In the genomic region with DNA sequence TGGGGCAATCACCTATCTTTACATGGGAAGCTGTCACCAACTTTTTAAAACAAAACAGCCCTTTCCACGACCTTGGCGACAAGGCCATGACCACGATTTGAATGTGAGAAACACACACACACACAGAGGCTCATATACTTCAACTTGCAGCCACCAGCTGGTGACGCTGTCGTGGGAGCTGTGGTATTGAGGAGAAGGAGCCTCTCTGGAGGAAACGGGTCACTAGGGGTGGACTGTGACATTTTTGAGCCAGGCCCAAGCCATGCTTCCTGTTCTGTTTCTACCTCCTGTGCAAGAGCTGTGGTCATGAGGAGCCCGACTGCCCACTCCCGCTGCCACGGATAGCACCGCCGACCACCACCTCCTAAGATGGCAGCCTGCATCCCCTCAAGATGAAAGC, we compare ENCODE assay signal across 8 mouse cellular contexts. TPM values are rescaled to one million over a fixed set of nuclear protein-coding genes. Genes with fewer than 3 reads are reported as not detected.
DNase-seq lines count a peak whose midpoint lies in the region; ATAC-seq lines count a peak whose summit lies in the region.

No protein-coding gene starts in this region.

- no peaks in the 10 kb centered on the region for H3K9me3 ChIP-seq in neural tube, embryonic 12.5 days
- no peaks in the 10 kb centered on the region for H3K9me3 ChIP-seq in neural tube, embryonic 15.5 days (replicated peaks)
- no peaks in the 10 kb centered on the region for H3K9me3 ChIP-seq in stomach, embryonic 16.5 days (replicated peaks; ENCODE audit: control insufficient read depth, low read length)

- H3K27ac ChIP-seq in neural tube, embryonic 12.5 days: 0 out of 2 replicates have a peak overlapping the region, but pooled peaks have one; percentile 7
- no peak overlapping the region; the same call in 1 of the 2 replicates for H3K27ac ChIP-seq in neural tube, embryonic 15.5 days (replicated peaks)
- H3K27ac ChIP-seq in stomach, embryonic 16.5 days (ENCODE audit: low read length): 0 out of 2 replicates have a peak overlapping the region, but pooled peaks have one; percentile 34

- peaks cover 63% of the 10 kb centered on the region for H3K4me1 ChIP-seq in neural tube, embryonic 12.5 days
- H3K4me1 ChIP-seq in neural tube, embryonic 15.5 days: peaks cover 74% of the 10 kb centered on the region
- peaks cover 72% of the 10 kb centered on the region for H3K4me1 ChIP-seq in stomach, embryonic 16.5 days (ENCODE audit: control insufficient read depth, insufficient read depth, low read length)

- H3K27me3 ChIP-seq in neural tube, embryonic 12.5 days (replicated peaks): no peaks in the 10 kb centered on the region
- no peaks in the 10 kb centered on the region for H3K27me3 ChIP-seq in neural tube, embryonic 15.5 days (replicated peaks)
- no peaks in the 10 kb centered on the region for H3K27me3 ChIP-seq in stomach, embryonic 16.5 days (ENCODE audit: control insufficient read depth, insufficient read depth, low read length)

- peaks cover 14% of the 10 kb centered on the region for H3K36me3 ChIP-seq in neural tube, embryonic 12.5 days
- peaks cover 15% of the 10 kb centered on the region for H3K36me3 ChIP-seq in neural tube, embryonic 15.5 days
- no peaks in the 10 kb centered on the region for H3K36me3 ChIP-seq in stomach, embryonic 16.5 days (ENCODE audit: control insufficient read depth, insufficient read depth, low read length)

- H3K9ac ChIP-seq in neural tube, embryonic 12.5 days: no peak overlapping the region
- H3K9ac ChIP-seq in neural tube, embryonic 15.5 days (replicated peaks): no peak overlapping the region
- 0 out of 2 replicates have a peak overlapping the region, but pooled peaks have one; percentile 14 for H3K9ac ChIP-seq in stomach, embryonic 16.5 days (ENCODE audit: low read length)

- WGBS in neural tube, embryonic 12.5 days: 91% methylated on average over 11 of the region's 11 CpGs
- WGBS in neural tube, embryonic 15.5 days: 85% methylated on average over 11 of the region's 11 CpGs
- 79% methylated on average over 11 of the region's 11 CpGs for WGBS in stomach, embryonic 16.5 days

- H3K4me2 ChIP-seq in neural tube, embryonic 12.5 days (replicated peaks): no peak overlapping the region
- no peak overlapping the region for H3K4me2 ChIP-seq in neural tube, embryonic 15.5 days
- H3K4me2 ChIP-seq in stomach, embryonic 16.5 days (ENCODE audit: low read depth, low read length): no peak overlapping the region

- H3K4me3 ChIP-seq in neural tube, embryonic 12.5 days: no peak overlapping the region
- H3K4me3 ChIP-seq in neural tube, embryonic 15.5 days (replicated peaks): no peak overlapping the region
- H3K4me3 ChIP-seq in stomach, embryonic 16.5 days (replicated peaks; ENCODE audit: low read length): no peak overlapping the region

- no peak for ATAC-seq in neural tube, embryonic 12.5 days (ENCODE audit: low FRiP score, low read depth)
- no peak for ATAC-seq in neural tube, embryonic 15.5 days (ENCODE audit: low FRiP score)
- ATAC-seq in stomach, embryonic 16.5 days (ENCODE audit: insufficient read depth, low FRiP score): no peak

- peak; percentile 60 to 84 for DNase-seq in adrenal gland, adult (ENCODE audit: inconsistent age in 2 of 2, low spot score in 1 of 2)
- DNase-seq in adrenal gland, postnatal 4 days (ENCODE audit: low spot score in 2 of 2): no peak
- DNase-seq in kidney, postnatal 36 days: peak; percentile 66 to 73
- DNase-seq in cerebellum, adult 11 months: no peak
- DNase-seq in cerebellum, adult 9-10 months: no peak

RNA-seq across cellular contexts. Expression of gene Zmynd8, which starts 46.4 kb away (rescaled TPM):
- 10 to 100 TPM; 61.4 to 61.9 TPM for total RNA-seq in adrenal gland, postnatal 4 days (2021)
- polyA plus RNA-seq in neural tube, embryonic 12.5 days (2016; fragmentation: Nextera tagmentation; extraction: Ambion mirVana): 68.7 and 81.4 TPM in 2 replicates
- 79.3 and 79.5 TPM in 2 replicates for polyA plus RNA-seq in neural tube, embryonic 15.5 days (2015; fragmentation: Nextera tagmentation; extraction: Ambion mirVana)
- polyA plus RNA-seq in stomach, embryonic 16.5 days (2015; fragmentation: Nextera tagmentation; extraction: Ambion mirVana): 45.1 and 45.3 TPM in 2 replicates

Comparison
In these comparisons a context has a peak if more than half of its experiments do, and no peak if none do; other contexts are left out.
1. DNase-seq: peak in adrenal gland, adult (2 of 2) and kidney, postnatal 36 days (2 of 2); none in adrenal gland, postnatal 4 days (0 of 2), cerebellum, adult 11 months (single experiment) and cerebellum, adult 9-10 months (single experiment).